Mouse (Mus musculus) liver, adult 10 weeks (tissue): Measurements from ENCODE around the gene Tmtc3. TPM values are rescaled to one million over a fixed set of nuclear protein-coding genes. Genes with fewer than 3 reads are reported as not detected.

Experiments
- polyA plus RNA-seq: library from polyadenylated mRNA; stranded (reverse); fragments of 350-450 nt; fragmentation: Illumina TruSeq; extraction: RNeasy Lipid Tissue Mini Kit (QIAGEN cat#74804); gene quantifications from one replicate; pipeline ENCODE4 v1.2.3, GENCODE M21; 2014; ENCODE audit warnings: low read depth, low replicate concordance

Tmtc3 gene
- 10.9 TPM for polyA plus RNA-seq

GRCm38 (mm10) chr10:100487097-100487978 is at the start of gene Tmtc3, which contains the start of gene Cep290:
Gene Tmtc3, minus strand, starts transcription at chr10:100487350.
Gene Cep290, plus strand, starts transcription at chr10:100487558.

Other genes with a start within 250 kb of the Tmtc3 start
- not detected for gene Gm4301, start 151.7 kb downstream of the Tmtc3 start, polyA plus RNA-seq
- gene Gm4302, start 146.5 kb downstream of the Tmtc3 start, polyA plus RNA-seq: not detected
- not detected for gene Gm4303, start 141.4 kb downstream of the Tmtc3 start, polyA plus RNA-seq
- not detected for gene Gm4305, start 136.3 kb downstream of the Tmtc3 start, polyA plus RNA-seq
- not detected for gene Gm4307, start 126.0 kb downstream of the Tmtc3 start, polyA plus RNA-seq
- not detected for gene Gm4312, start 104.8 kb downstream of the Tmtc3 start, polyA plus RNA-seq
- 3.9 TPM for gene Cep290, start 208 bp upstream of the Tmtc3 start, polyA plus RNA-seq
- 12.2 TPM for gene 4930430F08Rik, start 103.1 kb upstream of the Tmtc3 start, polyA plus RNA-seq
- not detected for gene 1700017N19Rik, start 103.1 kb upstream of the Tmtc3 start, polyA plus RNA-seq